Mouse (Mus musculus) midbrain, embryonic 10.5 days (tissue): ENCODE data around the gene Mrtfa. TPM values are rescaled to one million over a fixed set of nuclear protein-coding genes. Genes with fewer than 3 reads are reported as not detected.

ENCODE experiments used
- DNase-seq: peaks from one replicate; pipeline ENCODE4 v3.0.0-alpha.2; 2017; ENCODE audit warnings: low spot score
- H3K27ac ChIP-seq: fragments of 300-500 bp; sonication (generic); replicated peaks from 2 replicates; pipeline ENCODE4 v1.5.1; 2016; ENCODE audit warnings: mild to moderate bottlenecking
- H3K27me3 ChIP-seq: fragments of 300-500 bp; sonication (generic); 2 replicates; pipeline ENCODE4 v1.6.1; 2016; ENCODE audit warnings: low read depth, mild to moderate bottlenecking; ENCODE audit not compliant: poor library complexity, severe bottlenecking
- H3K36me3 ChIP-seq: fragments of 300-500 bp; sonication (generic); 2 replicates; pipeline ENCODE4 v1.6.1; 2016; ENCODE audit warnings: mild to moderate bottlenecking, moderate library complexity
- H3K4me1 ChIP-seq: fragments of 300-500 bp; sonication (generic); 2 replicates; pipeline ENCODE4 v1.6.1; 2016
- H3K4me3 ChIP-seq: fragments of 300-500 bp; sonication (generic); 2 replicates; pipeline ENCODE4 v1.5.1; 2016; ENCODE audit warnings: mild to moderate bottlenecking, moderate library complexity
- H3K9me3 ChIP-seq: fragments of 300-500 bp; sonication (generic); replicated peaks from 2 replicates; pipeline ENCODE4 v1.6.1; 2016; ENCODE audit warnings: mild to moderate bottlenecking
- whole genome bisulfite sequencing: fragments of 180-500 bp; shearing (Covaris S2); methylation state at CpG from one replicate; pipeline ENCODE4 v1.1.7; 2016; 5-methylcytosine and 5-hydroxymethylcytosine counted together
- polyA plus RNA-seq: library from polyadenylated mRNA; unstranded; fragments of >200 nt; fragmentation: Nextera tagmentation; extraction: Ambion mirVana; gene quantifications from 2 replicates; pipeline ENCODE4 v1.2.1, GENCODE M21; 2016

Mrtfa gene
- 20.5 and 23.0 TPM in 2 replicates for polyA plus RNA-seq

- H3K4me1 ChIP-seq = peaks cover 29% of the 10 kb centered on the region
- whole genome bisulfite sequencing = under 1% methylated on average over 48 of the region's 48 CpGs
- DNase-seq = peak; percentile 99
- no peaks in the 10 kb centered on the region for H3K27me3 ChIP-seq
- H3K27ac ChIP-seq = peak within 1 kb of the TSS; percentile 90
- H3K36me3 ChIP-seq = peaks cover 25% of the 10 kb centered on the region
- peak within 1 kb of the TSS; percentile 73 for H3K4me3 ChIP-seq
- H3K9me3 ChIP-seq = no peaks in the 10 kb centered on the region
Observed at GRCm38 (mm10) chr15:81190630-81191178, at the start of gene Mrtfa. TSS of gene Mrtfa (minus strand) at chr15:81190757.

- no peak overlapping the region for H3K4me3 ChIP-seq
- no peaks in the 10 kb centered on the region for H3K36me3 ChIP-seq
- peaks cover 36% of the 10 kb centered on the region for H3K27me3 ChIP-seq
- H3K9me3 ChIP-seq = no peaks in the 10 kb centered on the region
- H3K4me1 ChIP-seq = peaks cover 31% of the 10 kb centered on the region
- DNase-seq = no peak
- 83% methylated on average over 13 of the region's 13 CpGs for WGBS
- no peak overlapping the region for H3K27ac ChIP-seq
Observed at GRCm38 (mm10) chr15:81239794-81240343, 49.3 kb upstream of the Mrtfa start.

GRCm38 (mm10) chr15:81239261-81239660, 48.7 kb upstream of the Mrtfa start:
- Histone ChIP-seq H3K27ac (0 out of 2 replicates have a peak overlapping the region, but pooled peaks have one; percentile 15), H3K4me3 (no peak overlapping the region), H3K27me3 (peaks cover 42% of the 10 kb centered on the region), H3K9me3 (no peaks in the 10 kb centered on the region), H3K36me3 (no peaks in the 10 kb centered on the region), H3K4me1 (peaks cover 37% of the 10 kb centered on the region)
- peak; percentile 52 for DNase-seq
- 32% methylated on average over 7 of the region's 7 CpGs for WGBS

- H3K36me3 ChIP-seq = no peaks in the 10 kb centered on the region
- 94% methylated on average over 18 of the region's 18 CpGs for WGBS
- H3K4me3 ChIP-seq = no peak overlapping the region
- peaks cover 37% of the 10 kb centered on the region for H3K4me1 ChIP-seq
- DNase-seq = no peak
- no peaks in the 10 kb centered on the region for H3K9me3 ChIP-seq
- no peak overlapping the region for H3K27ac ChIP-seq
- H3K27me3 ChIP-seq = peaks cover 47% of the 10 kb centered on the region
Observed at GRCm38 (mm10) chr15:81237471-81237870, 46.9 kb upstream of the Mrtfa start.

GRCm38 (mm10) chr15:81236062-81236461, 45.5 kb upstream of the Mrtfa start:
- peak; percentile 31 for DNase-seq
- Histone ChIP-seq H3K4me1 (peaks cover 37% of the 10 kb centered on the region), H3K4me3 (peak overlapping the region; percentile 62), H3K27me3 (peaks cover 47% of the 10 kb centered on the region), H3K27ac (peak overlapping the region; percentile 77), H3K36me3 (no peaks in the 10 kb centered on the region), H3K9me3 (no peaks in the 10 kb centered on the region)
- 5% methylated on average over 8 of the region's 8 CpGs for WGBS

GRCm38 (mm10) chr15:81235086-81235920, 44.7 kb upstream of the Mrtfa start, which contains the start of gene Mchr1:
TSS of gene Mchr1 (plus strand) at chr15:81235499.
- DNase-seq = peak; percentile 83
- under 1% methylated on average over 25 of the region's 25 CpGs for WGBS
- peak within 1 kb of the TSS; percentile 62 for H3K4me3 ChIP-seq
- peak within 1 kb of the TSS; percentile 77 for H3K27ac ChIP-seq
- peaks cover 43% of the 10 kb centered on the region for H3K27me3 ChIP-seq
- peaks cover 42% of the 10 kb centered on the region for H3K4me1 ChIP-seq
- H3K9me3 ChIP-seq = no peaks in the 10 kb centered on the region
- no peaks in the 10 kb centered on the region for H3K36me3 ChIP-seq

- Histone ChIP-seq H3K4me1 (peaks cover 40% of the 10 kb centered on the region), H3K27ac (no peak overlapping the region), H3K36me3 (no peaks in the 10 kb centered on the region), H3K9me3 (no peaks in the 10 kb centered on the region), H3K4me3 (no peak overlapping the region), H3K27me3 (peaks cover 15% of the 10 kb centered on the region)
- WGBS = 88% methylated on average over 7 of the region's 7 CpGs
- DNase-seq = no peak
Observed at GRCm38 (mm10) chr15:81231325-81231724, 40.8 kb upstream of the Mrtfa start.

- Histone ChIP-seq H3K36me3 (no peaks in the 10 kb centered on the region), H3K27ac (no peak overlapping the region; the same call in none of the 2 replicates), H3K4me3 (no peak overlapping the region), H3K9me3 (no peaks in the 10 kb centered on the region), H3K27me3 (peaks cover 11% of the 10 kb centered on the region), H3K4me1 (peaks cover 26% of the 10 kb centered on the region)
- DNase-seq = no peak
- WGBS = 88% methylated on average over 3 of the region's 3 CpGs
Observed at GRCm38 (mm10) chr15:81229791-81230190, 39.2 kb upstream of the Mrtfa start.

- DNase-seq = no peak
- H3K9me3 ChIP-seq = no peaks in the 10 kb centered on the region
- no peaks in the 10 kb centered on the region for H3K27me3 ChIP-seq
- no peaks in the 10 kb centered on the region for H3K36me3 ChIP-seq
- no peak overlapping the region for H3K27ac ChIP-seq
- 90% methylated on average over 3 of the region's 3 CpGs for WGBS
- peaks cover 21% of the 10 kb centered on the region for H3K4me1 ChIP-seq
- no peak overlapping the region for H3K4me3 ChIP-seq
Observed at GRCm38 (mm10) chr15:81228258-81228657, 37.7 kb upstream of the Mrtfa start.

- Histone ChIP-seq H3K4me3 (no peak overlapping the region), H3K4me1 (peaks cover 21% of the 10 kb centered on the region), H3K9me3 (no peaks in the 10 kb centered on the region), H3K36me3 (no peaks in the 10 kb centered on the region), H3K27me3 (no peaks in the 10 kb centered on the region), H3K27ac (no peak overlapping the region)
- no peak for DNase-seq
- 90% methylated on average over 3 of the region's 3 CpGs for WGBS
Observed at GRCm38 (mm10) chr15:81227275-81227674, 36.7 kb upstream of the Mrtfa start.

- no peak overlapping the region for H3K27ac ChIP-seq
- 69% methylated on average over 4 of the region's 4 CpGs for WGBS
- no peak for DNase-seq
Observed at GRCm38 (mm10) chr15:81226796-81227195, 36.2 kb upstream of the Mrtfa start.

GRCm38 (mm10) chr15:81225732-81226131, 35.2 kb upstream of the Mrtfa start:
- Histone ChIP-seq H3K4me3 (no peak overlapping the region), H3K27ac (no peak overlapping the region), H3K27me3 (no peaks in the 10 kb centered on the region), H3K36me3 (no peaks in the 10 kb centered on the region), H3K9me3 (no peaks in the 10 kb centered on the region), H3K4me1 (peaks cover 20% of the 10 kb centered on the region)
- no peak for DNase-seq
- 84% methylated on average over 6 of the region's 6 CpGs for WGBS

More at GRCm38 (mm10) chr15:81226796-81227195, 36.2 kb upstream of the Mrtfa start:
- H3K36me3 ChIP-seq = no peaks in the 10 kb centered on the region
- no peaks in the 10 kb centered on the region for H3K27me3 ChIP-seq
- no peak overlapping the region for H3K4me3 ChIP-seq
- peaks cover 21% of the 10 kb centered on the region for H3K4me1 ChIP-seq
- H3K9me3 ChIP-seq = no peaks in the 10 kb centered on the region

GRCm38 (mm10) chr15:81225016-81225415, 34.5 kb upstream of the Mrtfa start:
- Histone ChIP-seq H3K9me3 (no peaks in the 10 kb centered on the region), H3K4me3 (no peak overlapping the region), H3K4me1 (peaks cover 13% of the 10 kb centered on the region), H3K27ac (no peak overlapping the region), H3K27me3 (no peaks in the 10 kb centered on the region), H3K36me3 (no peaks in the 10 kb centered on the region)
- 89% methylated on average over 10 of the region's 10 CpGs for WGBS
- DNase-seq = no peak
